Mouse (Mus musculus) ES-E14 (cell line): ENCODE results near the gene Prkag1.

Experiments used
- CHD2 ChIP-seq: IDR thresholded peaks from 2 replicates; pipeline ENCODE4 v1.6.1; 2014; ENCODE audit warnings: mild to moderate bottlenecking, low read depth, low read length, inconsistent platforms
- HCFC1 ChIP-seq: IDR thresholded peaks from 2 replicates; pipeline ENCODE4 v1.6.1; 2012; ENCODE audit warnings: low read length, inconsistent platforms, borderline replicate concordance; ENCODE audit not compliant: insufficient read depth

- no peak for TF ChIP-seq HCFC1
- no peak for TF ChIP-seq CHD2
These were observed 2.7 kb upstream of the Prkag1 start for GRCm38 (mm10) chr15:98834059-98834458.
